Mouse (Mus musculus) splenic B cell, adult 2 months (primary cell): Measurements from ENCODE around the gene Zfp292.

Experiments
- DNase-seq: peaks from one replicate; pipeline ENCODE4 v3.0.0-alpha.2; 2011; ENCODE audit warnings: low read depth, low spot score
- H3K27me3 ChIP-seq: 2 replicates; pipeline ENCODE4 v1.6.1; 2012; ENCODE audit warnings: mild to moderate bottlenecking, low read length, moderate library complexity, mixed read lengths; ENCODE audit not compliant: control insufficient read depth, poor library complexity, insufficient read depth, severe bottlenecking
- H3K36me3 ChIP-seq: 2 replicates; pipeline ENCODE4 v1.6.1; 2012; ENCODE audit warnings: mild to moderate bottlenecking, low read length, moderate library complexity, mixed read lengths; ENCODE audit not compliant: control insufficient read depth, poor library complexity, insufficient read depth, severe bottlenecking

Zfp292 gene

DNA sequence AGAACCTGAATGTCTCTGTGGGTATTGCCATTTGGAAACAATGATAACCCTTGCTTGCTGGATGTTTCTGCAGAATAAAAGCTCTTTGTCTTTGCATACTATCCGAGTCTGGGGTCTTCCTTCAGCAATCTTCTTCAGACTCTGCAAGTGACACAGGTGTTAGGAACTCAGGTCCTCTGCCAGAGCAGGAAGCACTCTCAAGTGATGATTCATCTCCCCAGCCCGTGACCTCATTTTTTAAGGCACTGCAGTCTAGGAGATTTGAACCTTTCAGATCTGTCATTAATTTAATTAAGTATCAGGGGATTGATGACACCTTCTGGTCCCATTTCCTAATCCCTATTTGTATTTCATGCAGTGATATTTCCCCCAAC lies 7.0 kb upstream of the Zfp292 start:
- no peak for DNase-seq
- H3K36me3 ChIP-seq = no peaks in the 10 kb centered on the region

DNA sequence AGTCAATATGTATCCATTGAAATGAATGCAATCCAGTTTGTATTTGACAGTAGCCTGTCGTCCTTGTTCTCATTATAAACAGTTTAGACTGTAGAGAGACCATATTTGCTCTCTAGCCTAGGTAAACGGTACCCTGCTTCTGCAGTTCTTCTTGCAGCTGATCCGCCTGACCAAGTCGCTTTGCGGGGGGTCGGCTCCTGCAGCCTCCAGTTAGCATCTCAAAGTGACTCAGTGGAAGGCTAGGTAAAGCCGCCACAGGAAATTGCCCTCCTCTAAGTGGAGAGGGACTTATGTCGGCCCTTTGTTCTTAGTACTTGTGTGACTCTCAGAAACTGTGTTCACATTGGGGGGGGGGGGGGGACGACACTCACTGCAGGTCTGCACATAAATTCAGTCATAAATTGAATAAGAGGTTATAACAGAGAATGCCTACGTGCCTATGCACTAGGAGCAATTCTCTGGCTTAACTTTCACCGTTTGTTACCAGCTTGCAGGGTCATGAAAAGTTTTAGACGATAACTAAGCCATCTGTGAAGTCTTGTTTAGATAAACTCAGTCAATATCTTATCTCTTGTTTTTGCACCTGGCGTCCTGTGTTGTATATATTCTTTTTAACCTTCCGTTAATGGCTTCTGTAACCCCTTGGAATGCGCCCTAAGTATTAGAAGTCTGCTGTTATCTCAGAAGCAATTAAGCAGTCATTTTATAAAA lies 6.5 kb upstream of the Zfp292 start:
- H3K27me3 ChIP-seq = no peaks in the 10 kb centered on the region
- no peak for DNase-seq

More for the DNA sequence above, 7.0 kb upstream of the Zfp292 start:
- no peaks in the 10 kb centered on the region for H3K27me3 ChIP-seq

GRCm38 (mm10) chr4:34887295-34887694 lies 4.5 kb upstream of the Zfp292 start:
- no peaks in the 10 kb centered on the region for H3K27me3 ChIP-seq
- H3K36me3 ChIP-seq = no peaks in the 10 kb centered on the region
- DNase-seq = no peak

More for the DNA sequence above, 6.5 kb upstream of the Zfp292 start:
- H3K36me3 ChIP-seq = no peaks in the 10 kb centered on the region

- Histone ChIP-seq H3K36me3 (no peaks in the 10 kb centered on the region), H3K27me3 (no peaks in the 10 kb centered on the region)
- peak; percentile 80 for DNase-seq
Observed at GRCm38 (mm10) chr4:34886490-34887111, 3.8 kb upstream of the Zfp292 start.

DNA sequence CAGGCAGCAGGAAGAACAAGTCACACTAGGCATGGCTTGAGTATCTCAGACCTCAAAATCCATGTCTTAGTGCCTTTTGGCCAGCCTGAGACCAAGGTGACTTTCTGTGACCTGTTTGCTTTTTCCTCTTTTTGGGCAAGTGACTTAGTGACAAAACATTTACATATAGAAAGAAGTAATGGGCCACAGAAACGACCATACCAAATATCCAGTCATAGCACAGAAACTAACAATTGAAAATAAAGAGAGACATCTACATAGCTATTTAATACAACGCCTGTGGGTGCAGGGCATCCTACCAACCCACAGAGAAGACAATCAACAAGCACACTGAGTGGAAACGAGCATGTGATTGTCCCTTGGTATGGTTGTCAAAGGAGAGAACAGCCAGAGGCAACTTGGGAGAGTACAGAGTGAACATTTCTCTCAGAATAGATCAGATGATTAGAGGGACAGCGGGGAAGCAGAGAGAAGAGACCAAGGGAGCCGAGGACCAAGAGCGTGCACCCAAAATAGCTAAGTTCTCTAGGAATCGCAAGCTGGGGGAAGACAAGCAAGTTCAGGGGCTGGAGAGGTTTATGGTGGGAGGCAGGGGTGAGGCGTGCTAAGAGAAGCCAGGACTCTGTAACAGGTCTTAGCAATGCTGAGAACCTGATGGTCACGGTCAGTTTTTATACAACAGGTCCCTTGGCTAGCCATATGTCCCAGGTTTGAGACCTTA lies 3.0 kb upstream of the Zfp292 start:
- no peaks in the 10 kb centered on the region for H3K27me3 ChIP-seq
- H3K36me3 ChIP-seq = no peaks in the 10 kb centered on the region
- DNase-seq = no peak

GRCm38 (mm10) chr4:34883366-34884029 lies 738 bp upstream of the Zfp292 start:
- H3K27me3 ChIP-seq = no peaks in the 10 kb centered on the region
- DNase-seq = no peak
- no peaks in the 10 kb centered on the region for H3K36me3 ChIP-seq

GRCm38 (mm10) chr4:34882291-34882769 lies 430 bp downstream of the Zfp292 start:
- no peaks in the 10 kb centered on the region for H3K36me3 ChIP-seq
- no peaks in the 10 kb centered on the region for H3K27me3 ChIP-seq
- peak; percentile 79 for DNase-seq

- DNase-seq = no peak
- no peaks in the 10 kb centered on the region for H3K36me3 ChIP-seq
Observed at GRCm38 (mm10) chr4:34881851-34882250, 909 bp downstream of the Zfp292 start.

GRCm38 (mm10) chr4:34880921-34881650 lies 1.7 kb downstream of the Zfp292 start:
- no peak for DNase-seq
- H3K27me3 ChIP-seq = no peaks in the 10 kb centered on the region
- no peaks in the 10 kb centered on the region for H3K36me3 ChIP-seq

More at GRCm38 (mm10) chr4:34881851-34882250, 909 bp downstream of the Zfp292 start:
- no peaks in the 10 kb centered on the region for H3K27me3 ChIP-seq

- Histone ChIP-seq H3K27me3 (no peaks in the 10 kb centered on the region), H3K36me3 (no peaks in the 10 kb centered on the region)
- DNase-seq = no peak
Observed at GRCm38 (mm10) chr4:34874234-34874633, 8.5 kb downstream of the Zfp292 start.

DNA sequence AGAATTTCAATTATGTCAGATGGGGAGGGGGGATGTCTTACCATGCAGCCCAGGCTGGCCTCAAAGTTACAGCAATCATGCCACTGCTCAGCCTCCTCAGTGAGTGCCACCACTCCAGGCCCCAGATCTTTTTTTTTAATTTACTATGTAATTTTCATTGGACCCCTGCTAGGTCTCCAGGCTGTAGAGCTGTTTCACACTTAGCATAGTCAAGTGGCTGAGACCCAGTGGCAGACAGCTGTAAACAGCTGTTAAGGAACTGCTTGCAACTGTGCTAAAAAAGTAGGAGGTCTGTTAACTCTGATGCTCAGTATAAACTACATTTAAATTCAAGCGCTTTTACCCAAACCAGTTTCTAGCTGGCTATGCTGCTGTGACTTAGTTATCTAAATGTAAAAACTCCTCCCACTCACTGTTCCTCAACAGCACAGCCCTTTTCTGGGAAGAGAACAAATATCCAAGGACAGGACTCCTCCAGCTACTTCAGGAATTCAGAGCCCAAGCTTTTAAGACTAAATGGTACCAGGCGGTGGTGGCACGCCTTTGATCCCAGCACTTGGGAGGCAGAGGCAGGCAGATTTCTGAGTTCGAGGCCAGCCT lies 9.8 kb downstream of the Zfp292 start:
- DNase-seq = no peak
- H3K27me3 ChIP-seq = no peaks in the 10 kb centered on the region
- no peaks in the 10 kb centered on the region for H3K36me3 ChIP-seq

GRCm38 (mm10) chr4:34869813-34870212 lies 12.9 kb downstream of the Zfp292 start:
- H3K27me3 ChIP-seq = no peaks in the 10 kb centered on the region
- no peaks in the 10 kb centered on the region for H3K36me3 ChIP-seq
- DNase-seq = no peak

DNA sequence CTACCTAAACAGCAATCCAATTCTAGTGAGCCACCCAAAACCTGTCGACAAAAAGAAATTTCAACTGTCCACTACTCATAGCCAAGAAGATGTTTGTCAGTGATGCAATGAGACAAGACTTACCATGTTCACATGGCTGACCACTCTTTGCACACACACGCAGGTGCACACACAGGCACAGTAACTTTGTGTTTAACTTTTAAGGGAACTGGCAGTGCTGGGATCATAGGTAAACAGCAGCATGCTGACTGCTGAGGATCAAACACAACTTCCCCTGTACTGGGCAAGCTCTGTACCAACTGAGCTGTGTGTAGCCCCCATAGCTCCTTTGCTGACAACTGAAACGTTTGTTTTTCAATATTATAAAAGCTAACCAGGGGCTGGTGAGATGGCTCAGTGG lies 21.3 kb downstream of the Zfp292 start:
- Histone ChIP-seq H3K36me3 (no peaks in the 10 kb centered on the region), H3K27me3 (no peaks in the 10 kb centered on the region)
- no peak for DNase-seq

GRCm38 (mm10) chr4:34859416-34859815 lies 23.3 kb downstream of the Zfp292 start:
- Histone ChIP-seq H3K36me3 (no peaks in the 10 kb centered on the region), H3K27me3 (no peaks in the 10 kb centered on the region)
- DNase-seq = no peak
